Mouse (Mus musculus): ENCODE measurements around the gene Nabp1. TPM values are rescaled to one million over a fixed set of nuclear protein-coding genes. Genes with fewer than 3 reads are reported as not detected.
"Not testable (repeated sequence)": the region's sequence is repeated elsewhere in the genome, so short reads cannot be mapped to it uniquely, and the experiment has no call there.

Nabp1 gene
- polyA plus RNA-seq, 1 experiment from 2014 or later = 8.4 TPM

GRCm38 (mm10) chr1:51448789-51449188 is 29.4 kb downstream of the Nabp1 start:
- 53% methylated on average over 2 of the region's 2 CpGs for WGBS
- no peak overlapping the region for H3K9ac ChIP-seq (replicated peaks)
- H3K4me1 ChIP-seq = no peaks in the 10 kb centered on the region; the same call in 1 of the 2 replicates
- ATAC-seq (ENCODE audit: low FRiP score, low read depth) = no peak
- H3K4me2 ChIP-seq (replicated peaks) = no peak overlapping the region
- no peak overlapping the region for H3K4me3 ChIP-seq
- no peaks in the 10 kb centered on the region for H3K27me3 ChIP-seq
- no peaks in the 10 kb centered on the region for H3K36me3 ChIP-seq
- no peaks in the 10 kb centered on the region for H3K9me3 ChIP-seq
- H3K27ac ChIP-seq (replicated peaks) = no peak overlapping the region

- no peak overlapping the region for H3K27ac ChIP-seq (replicated peaks)
- peak; percentile 60; the same call in 1 of the 2 replicates for ATAC-seq (ENCODE audit: low FRiP score, low read depth)
- H3K4me2 ChIP-seq (replicated peaks) = no peak overlapping the region
- no peak overlapping the region for H3K4me3 ChIP-seq
- 20% methylated on average over 9 of the region's 9 CpGs for WGBS
- no peaks in the 10 kb centered on the region; the same call in 1 of the 2 replicates for H3K4me1 ChIP-seq
- H3K27me3 ChIP-seq = no peaks in the 10 kb centered on the region
- no peak overlapping the region for H3K9ac ChIP-seq (replicated peaks)
- H3K9me3 ChIP-seq = no peaks in the 10 kb centered on the region
- no peaks in the 10 kb centered on the region for H3K36me3 ChIP-seq
Observed at GRCm38 (mm10) chr1:51445854-51446460, 32.3 kb downstream of the Nabp1 start.

GRCm38 (mm10) chr1:51445161-51445853 is 32.9 kb downstream of the Nabp1 start:
- Histone ChIP-seq H3K9me3 (no peaks in the 10 kb centered on the region), H3K4me1 (no peaks in the 10 kb centered on the region; the same call in 1 of the 2 replicates), H3K9ac (replicated peaks) (no peak overlapping the region), H3K4me2 (replicated peaks) (no peak overlapping the region), H3K27ac (replicated peaks) (no peak overlapping the region), H3K36me3 (no peaks in the 10 kb centered on the region), H3K4me3 (no peak overlapping the region), H3K27me3 (no peaks in the 10 kb centered on the region)
- WGBS = 46% methylated on average over 5 of the region's 5 CpGs
- ATAC-seq (ENCODE audit: low FRiP score, low read depth) = no peak

- Histone ChIP-seq H3K9me3 (no peaks in the 10 kb centered on the region), H3K4me1 (no peaks in the 10 kb centered on the region), H3K36me3 (no peaks in the 10 kb centered on the region), H3K4me2 (replicated peaks) (no peak overlapping the region), H3K27me3 (no peaks in the 10 kb centered on the region), H3K9ac (replicated peaks) (no peak overlapping the region), H3K4me3 (no peak overlapping the region), H3K27ac (replicated peaks) (no peak overlapping the region)
- WGBS = 10% methylated on average over 1 of the region's 1 CpGs
- ATAC-seq (ENCODE audit: low FRiP score, low read depth) = no peak
Observed at GRCm38 (mm10) chr1:51429775-51430174, 48.5 kb downstream of the Nabp1 start.

- Histone ChIP-seq H3K4me2 (replicated peaks) (no peak overlapping the region), H3K27me3 (no peaks in the 10 kb centered on the region), H3K27ac (replicated peaks) (no peak overlapping the region), H3K9ac (replicated peaks) (no peak overlapping the region), H3K4me3 (no peak overlapping the region), H3K36me3 (no peaks in the 10 kb centered on the region), H3K4me1 (no peaks in the 10 kb centered on the region), H3K9me3 (no peaks in the 10 kb centered on the region)
- 94% methylated on average over 9 of the region's 9 CpGs for WGBS
- ATAC-seq (ENCODE audit: low FRiP score, low read depth) = no peak
Observed at GRCm38 (mm10) chr1:51426298-51426697, 51.9 kb downstream of the Nabp1 start.

GRCm38 (mm10) chr1:51421029-51421428 is 57.2 kb downstream of the Nabp1 start:
- not testable (repeated sequence) for H3K27ac ChIP-seq (replicated peaks); ATAC-seq (ENCODE audit: low FRiP score, low read depth); H3K4me1 ChIP-seq; H3K4me2 ChIP-seq (replicated peaks); H3K9me3 ChIP-seq; H3K27me3 ChIP-seq; H3K4me3 ChIP-seq; H3K9ac ChIP-seq (replicated peaks); H3K36me3 ChIP-seq
- WGBS = 93% methylated on average over 8 of the region's 8 CpGs

- Histone ChIP-seq H3K4me1 (no peaks in the 10 kb centered on the region), H3K4me3 (no peak overlapping the region), H3K9ac (replicated peaks) (no peak overlapping the region), H3K27me3 (no peaks in the 10 kb centered on the region), H3K36me3 (no peaks in the 10 kb centered on the region), H3K4me2 (replicated peaks) (no peak overlapping the region), H3K27ac (replicated peaks) (no peak overlapping the region), H3K9me3 (no peaks in the 10 kb centered on the region)
- 44% methylated on average over 5 of the region's 5 CpGs for WGBS
- ATAC-seq (ENCODE audit: low FRiP score, low read depth) = no peak
Observed at GRCm38 (mm10) chr1:51418753-51419152, 59.5 kb downstream of the Nabp1 start.

Other genes with a start within 250 kb of the Nabp1 start
- 3.8 and 4.8 TPM in 2 replicates for gene Cavin2, start 189.3 kb downstream of the Nabp1 start, polyA plus RNA-seq (2016; fragmentation: Nextera tagmentation; extraction: Ambion mirVana)